Mouse (Mus musculus): ENCODE data around the gene Dnmt3a.

Gene Dnmt3a

DNA sequence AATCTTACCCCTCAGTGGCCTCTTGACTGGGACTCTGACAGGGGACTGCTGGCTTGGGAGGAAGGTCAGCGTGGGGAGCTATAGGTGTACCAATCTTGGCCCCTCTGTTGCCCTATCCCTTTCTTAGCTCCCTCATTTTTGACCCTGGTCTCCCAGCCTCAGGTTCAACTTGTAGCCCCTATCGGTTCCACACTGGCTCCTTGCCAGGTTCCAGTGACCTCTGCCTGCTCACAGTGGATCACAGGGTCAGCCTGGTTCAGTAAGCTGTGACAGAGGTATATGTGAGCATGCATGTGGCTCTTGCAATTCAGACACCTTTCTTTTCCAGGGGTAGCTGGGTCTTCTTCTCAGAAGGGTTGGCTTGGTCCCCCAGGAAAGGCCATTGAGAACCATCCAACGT is 110.0 kb downstream of the Dnmt3a start:
- no peak for DNase-seq (ENCODE audit: low read depth, low spot score)

DNA sequence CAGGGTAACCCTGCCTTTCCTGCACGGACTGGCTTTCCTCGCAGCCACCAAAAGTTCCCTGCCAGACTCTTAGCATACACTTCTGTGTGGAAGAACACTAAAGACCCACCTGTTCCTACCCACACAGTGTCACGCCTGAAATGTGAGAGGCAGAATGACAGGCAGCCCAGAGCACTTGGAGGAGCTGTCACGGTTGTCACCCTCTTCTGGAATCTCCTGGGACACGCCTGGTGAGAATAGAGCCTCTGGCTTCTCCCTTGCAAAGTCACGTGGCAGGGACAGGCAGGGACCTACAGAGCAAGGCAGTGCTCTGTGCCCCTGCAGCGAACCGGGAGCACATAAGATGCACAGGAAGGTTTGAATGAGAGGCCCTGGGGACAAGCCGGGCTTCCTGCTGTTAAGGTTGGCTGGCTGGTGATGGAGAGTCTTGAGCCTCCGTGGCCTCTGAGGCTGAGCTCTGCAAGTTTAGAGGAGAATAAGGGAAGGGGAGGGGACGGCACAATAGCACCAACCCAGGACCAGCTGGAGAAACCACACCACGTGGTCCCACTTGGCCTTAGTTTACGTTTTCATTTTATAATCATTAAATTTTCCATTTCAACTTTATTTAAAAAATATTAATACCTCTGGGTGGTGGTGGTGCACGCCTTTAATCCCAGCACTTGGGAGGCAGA is 112.0 kb downstream of the Dnmt3a start:
- no peak for DNase-seq (ENCODE audit: low read depth, low spot score)

DNA sequence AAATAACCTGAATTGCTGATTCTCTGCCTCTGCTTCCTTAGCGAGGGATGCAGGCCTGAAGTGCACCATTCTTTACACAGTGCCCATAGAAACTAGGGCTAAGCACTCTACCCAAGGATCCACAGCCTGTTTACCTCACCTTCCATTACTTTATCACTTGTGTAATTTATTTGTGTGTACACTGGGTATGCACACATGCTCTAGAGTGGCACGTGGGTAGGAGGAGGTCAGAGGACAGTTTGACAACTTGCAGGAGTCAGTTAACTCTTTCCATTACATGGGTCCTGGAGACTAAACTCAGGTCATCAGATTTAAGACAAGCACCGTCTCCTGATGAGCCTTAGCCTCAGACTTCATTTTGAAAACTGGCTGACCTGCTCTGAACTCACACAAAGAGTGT is 112.8 kb downstream of the Dnmt3a start:
- no peak for DNase-seq (ENCODE audit: low read depth, low spot score)

DNA sequence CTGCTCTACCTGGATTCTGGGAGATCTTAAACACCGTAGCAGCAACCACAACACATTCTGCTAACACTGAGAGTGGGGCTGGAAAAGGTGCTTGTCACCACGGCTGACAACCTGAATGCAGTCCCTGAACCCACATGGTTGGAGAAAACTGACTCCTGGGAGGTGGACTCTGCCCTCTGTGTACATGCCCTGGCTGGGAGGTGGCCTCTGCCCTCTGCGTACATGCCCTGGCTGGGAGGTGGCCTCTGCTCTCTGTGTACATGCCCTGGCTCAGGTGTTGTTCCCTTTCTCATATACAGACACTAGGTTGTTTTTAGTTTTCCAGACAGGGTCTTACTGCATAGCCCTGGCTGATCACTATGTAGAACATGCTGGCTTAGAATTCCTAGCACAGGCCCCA is 113.6 kb downstream of the Dnmt3a start:
- no peak for DNase-seq (ENCODE audit: low read depth, low spot score)

DNA sequence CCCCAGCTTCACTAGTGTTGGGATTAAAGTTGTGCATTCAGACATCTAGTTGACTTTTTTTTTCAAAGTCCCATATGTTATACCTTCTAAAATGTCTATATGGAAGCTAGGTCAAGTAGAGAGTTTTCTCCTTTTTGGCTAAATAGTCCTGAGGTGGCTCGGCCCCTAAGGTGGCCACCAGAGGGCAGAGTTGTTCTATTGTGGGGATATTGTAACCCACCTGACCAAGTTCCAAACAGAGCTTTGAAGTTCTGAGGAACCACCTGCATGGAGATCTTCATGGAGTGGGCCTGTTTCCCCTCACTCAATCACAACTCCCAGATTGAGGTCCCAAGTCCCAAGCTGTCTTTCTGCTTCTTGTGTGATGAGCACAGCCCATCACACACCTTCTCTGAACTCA is 120.3 kb downstream of the Dnmt3a start:
- no peak for DNase-seq (ENCODE audit: low read depth, low spot score)

DNA sequence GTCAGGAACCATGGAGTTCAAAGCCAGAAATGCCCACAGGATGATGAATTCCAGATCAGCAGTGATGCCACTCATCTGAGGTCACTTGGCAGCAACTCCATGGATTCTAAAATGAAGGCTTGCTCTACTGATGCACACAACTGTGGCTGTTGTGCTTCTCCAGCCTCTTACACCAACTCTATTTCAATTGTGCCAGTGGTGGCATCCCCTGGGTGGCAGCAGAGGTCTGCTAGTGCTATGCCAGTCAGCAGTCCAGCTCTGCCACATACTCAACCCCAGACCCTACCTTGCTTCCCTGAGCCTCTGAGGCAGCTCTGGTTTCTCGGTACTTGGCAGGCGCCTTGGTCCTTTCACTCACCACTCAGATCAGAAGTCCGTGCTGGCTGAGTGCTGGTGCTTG is 123.0 kb downstream of the Dnmt3a start:
- DNase-seq (ENCODE audit: low read depth, low spot score): no peak

DNA sequence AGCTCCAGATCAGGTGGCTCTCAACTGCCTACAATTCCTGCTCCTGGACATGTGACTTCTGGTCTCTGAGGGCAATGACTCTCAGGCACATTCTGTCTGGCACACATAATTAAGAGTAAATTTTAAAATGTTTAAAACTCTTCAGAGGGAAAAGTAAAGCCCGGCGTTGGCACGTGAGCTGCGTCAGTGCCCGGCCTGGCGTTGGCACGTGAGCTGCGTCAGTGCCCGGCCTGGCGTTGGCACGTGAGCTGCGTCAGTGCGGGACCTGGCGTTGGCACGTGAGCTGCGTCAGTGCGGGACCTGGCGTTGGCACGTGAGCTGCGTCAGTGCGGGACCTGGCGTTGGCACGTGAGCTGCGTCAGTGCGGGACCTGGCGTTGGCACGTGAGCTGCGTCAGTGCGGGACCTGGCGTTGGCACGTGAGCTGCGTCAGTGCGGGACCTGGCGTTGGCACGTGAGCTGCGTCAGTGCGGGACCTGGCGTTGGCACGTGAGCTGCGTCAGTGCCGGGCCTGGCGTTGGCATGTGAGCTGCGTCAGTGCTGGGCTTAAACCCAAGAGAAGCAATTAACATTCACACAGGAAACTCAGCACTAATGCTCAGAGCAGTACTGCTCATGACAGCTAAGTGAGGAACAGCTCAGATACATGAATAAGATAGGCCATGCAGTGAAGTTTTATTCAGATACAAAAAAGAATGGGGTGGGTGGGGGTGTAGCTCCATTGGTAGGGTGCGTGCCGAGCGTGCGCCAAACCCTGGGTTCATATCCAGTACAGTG is 124.5 kb downstream of the Dnmt3a start:
- DNase-seq (ENCODE audit: low read depth, low spot score): peak; percentile 12

DNA sequence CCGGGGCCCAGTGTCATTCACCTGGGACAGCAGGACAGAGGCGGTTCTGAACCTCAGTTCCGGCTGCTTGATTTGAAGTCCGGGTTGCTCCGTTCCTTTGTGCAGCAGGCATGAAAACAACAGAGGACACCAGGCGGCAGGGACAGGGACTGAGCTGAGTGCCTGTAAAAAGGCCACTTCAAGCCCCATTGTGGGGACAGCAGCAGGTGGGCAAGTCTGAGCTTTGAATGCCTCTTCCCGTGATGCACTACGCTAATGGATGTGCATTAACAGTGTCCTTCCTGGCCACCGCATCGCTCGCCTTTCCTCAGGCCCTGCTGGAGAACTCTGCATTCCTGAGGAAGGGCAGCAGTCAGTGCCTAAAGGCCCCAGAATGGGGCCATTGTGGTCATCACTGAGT is 136.2 kb downstream of the Dnmt3a start:
- no peak for DNase-seq (ENCODE audit: low read depth, low spot score)

DNA sequence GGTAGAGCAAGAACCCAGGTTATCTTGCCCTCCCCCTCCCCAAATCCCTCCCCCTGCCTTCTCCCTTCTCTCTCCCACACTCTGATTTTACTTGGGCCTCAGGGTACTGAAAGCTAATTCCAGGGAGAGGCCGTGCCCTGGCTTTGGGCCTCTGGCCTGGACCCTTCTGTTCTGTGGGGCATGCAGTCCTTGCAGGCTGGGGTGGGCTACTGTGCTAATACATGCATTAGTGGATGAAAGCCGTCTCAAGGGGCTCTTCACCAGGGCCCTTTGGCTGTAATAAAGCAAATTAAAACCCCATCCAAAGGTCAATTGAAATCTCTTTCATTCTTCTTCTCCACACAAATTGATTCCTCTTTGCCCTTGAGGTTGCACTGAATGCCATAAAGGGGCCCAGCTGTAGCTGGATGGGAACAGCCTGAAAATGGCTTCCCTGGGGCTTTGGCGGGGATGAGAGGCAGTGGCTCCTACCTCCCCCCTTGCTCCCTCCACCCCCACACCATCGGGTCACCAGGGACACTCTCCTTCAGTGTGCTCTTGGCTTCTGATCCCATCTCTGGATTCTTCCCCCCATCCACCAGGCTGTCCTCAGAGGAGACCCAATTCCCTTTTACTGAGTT is 138.8 kb downstream of the Dnmt3a start:
- no peak for DNase-seq (ENCODE audit: low read depth, low spot score)

DNA sequence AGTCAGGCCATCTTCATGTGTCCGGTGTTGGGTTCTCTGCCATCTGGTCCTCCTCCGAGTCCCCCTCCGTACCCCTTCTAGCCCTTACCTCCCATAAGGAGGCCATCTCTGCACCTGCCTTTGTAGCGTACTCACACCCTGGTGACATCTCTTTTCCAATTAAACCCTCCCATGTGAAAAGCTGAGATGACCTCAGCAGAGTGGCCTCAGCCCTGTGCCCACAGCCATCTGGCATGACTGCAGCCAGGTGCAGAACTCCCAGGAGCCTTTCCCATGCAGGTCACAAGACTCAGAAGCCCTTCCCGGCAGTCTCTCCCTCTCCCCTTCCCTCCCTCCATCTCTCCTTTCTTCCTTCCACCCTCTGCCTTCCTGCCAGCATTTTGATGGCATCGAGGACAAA is 141.7 kb downstream of the Dnmt3a start:
- DNase-seq (ENCODE audit: low read depth, low spot score): no peak

DNA sequence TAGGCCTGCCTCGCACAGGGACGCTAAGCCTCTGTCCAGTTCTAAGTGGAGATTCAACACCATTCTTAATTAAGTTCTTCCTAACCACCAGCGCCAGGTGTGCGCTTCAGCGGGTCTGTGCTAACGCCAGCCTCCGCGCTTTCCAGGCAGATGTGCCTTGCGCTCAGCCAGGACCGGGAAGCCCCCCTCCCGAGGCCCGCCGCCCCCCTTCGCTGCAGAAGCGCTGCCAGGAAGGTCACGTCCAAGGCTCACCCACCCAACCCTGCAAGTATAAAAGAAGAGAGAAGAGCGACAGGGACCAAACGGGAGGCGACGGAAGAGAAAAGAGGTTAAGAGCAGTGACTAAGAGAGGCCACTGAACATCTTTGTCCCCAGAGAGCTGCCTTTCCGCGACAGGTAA is 148.8 kb downstream of the Dnmt3a start, which contains the start of gene Pomc:
Pomc (plus strand) TSS at position 301 of the 400 bp plus-strand sequence.
- DNase-seq (ENCODE audit: low read depth, low spot score): no peak

DNA sequence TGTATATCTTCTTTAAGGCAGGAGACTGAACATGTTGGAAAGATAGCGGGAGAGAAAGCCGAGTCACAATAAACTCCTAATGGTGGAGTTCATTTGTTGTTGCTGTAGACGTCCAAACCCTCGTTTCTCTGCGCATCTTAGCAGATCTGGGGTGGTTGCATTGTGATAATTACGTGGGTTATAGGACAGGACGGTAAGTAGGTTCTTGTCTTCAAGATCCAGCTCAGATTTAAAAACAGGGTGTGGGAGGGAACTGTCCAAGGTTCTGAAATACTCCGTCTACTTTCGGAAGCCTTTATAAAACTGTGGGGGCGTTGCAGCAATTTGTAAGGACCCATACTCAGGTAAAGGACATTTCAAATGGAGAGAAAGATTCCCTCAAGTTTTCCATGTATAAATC is 149.6 kb downstream of the Dnmt3a start:
- no peak for DNase-seq (ENCODE audit: low read depth, low spot score)

DNA sequence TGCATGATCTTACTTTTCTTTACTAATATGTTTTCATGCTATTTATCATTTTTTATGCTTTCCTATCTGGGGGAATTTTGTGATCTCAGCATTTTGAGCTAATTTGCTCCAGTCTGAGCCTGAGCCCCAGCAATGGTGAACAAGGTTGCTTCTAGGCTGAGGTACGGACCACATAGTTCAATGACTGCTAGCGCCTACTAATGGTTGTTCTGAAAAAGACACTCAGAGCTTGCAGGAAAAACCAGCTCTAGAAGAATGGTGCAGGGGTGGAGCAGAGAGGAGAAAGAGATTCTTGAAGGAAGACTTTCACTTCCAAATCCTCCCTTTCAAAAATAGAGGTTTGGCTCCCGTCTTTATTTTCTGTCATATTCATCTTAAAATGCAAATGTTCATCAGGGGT is 150.5 kb downstream of the Dnmt3a start:
- DNase-seq (ENCODE audit: low read depth, low spot score): no peak

DNA sequence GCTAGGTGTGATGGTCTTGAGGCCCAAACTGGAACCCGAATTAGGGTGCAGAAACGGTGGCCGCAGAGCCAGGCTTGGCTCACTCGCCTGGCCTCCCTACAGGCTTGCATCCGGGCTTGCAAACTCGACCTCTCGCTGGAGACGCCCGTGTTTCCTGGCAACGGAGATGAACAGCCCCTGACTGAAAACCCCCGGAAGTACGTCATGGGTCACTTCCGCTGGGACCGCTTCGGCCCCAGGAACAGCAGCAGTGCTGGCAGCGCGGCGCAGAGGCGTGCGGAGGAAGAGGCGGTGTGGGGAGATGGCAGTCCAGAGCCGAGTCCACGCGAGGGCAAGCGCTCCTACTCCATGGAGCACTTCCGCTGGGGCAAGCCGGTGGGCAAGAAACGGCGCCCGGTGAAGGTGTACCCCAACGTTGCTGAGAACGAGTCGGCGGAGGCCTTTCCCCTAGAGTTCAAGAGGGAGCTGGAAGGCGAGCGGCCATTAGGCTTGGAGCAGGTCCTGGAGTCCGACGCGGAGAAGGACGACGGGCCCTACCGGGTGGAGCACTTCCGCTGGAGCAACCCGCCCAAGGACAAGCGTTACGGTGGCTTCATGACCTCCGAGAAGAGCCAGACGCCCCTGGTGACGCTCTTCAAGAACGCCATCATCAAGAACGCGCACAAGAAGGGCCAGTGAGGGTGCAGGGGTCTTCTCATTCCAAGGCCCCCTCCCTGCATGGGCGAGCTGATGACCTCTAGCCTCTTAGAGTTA is 154.2 kb downstream of the Dnmt3a start:
- peak; percentile 79 for DNase-seq (ENCODE audit: low read depth, low spot score)

DNA sequence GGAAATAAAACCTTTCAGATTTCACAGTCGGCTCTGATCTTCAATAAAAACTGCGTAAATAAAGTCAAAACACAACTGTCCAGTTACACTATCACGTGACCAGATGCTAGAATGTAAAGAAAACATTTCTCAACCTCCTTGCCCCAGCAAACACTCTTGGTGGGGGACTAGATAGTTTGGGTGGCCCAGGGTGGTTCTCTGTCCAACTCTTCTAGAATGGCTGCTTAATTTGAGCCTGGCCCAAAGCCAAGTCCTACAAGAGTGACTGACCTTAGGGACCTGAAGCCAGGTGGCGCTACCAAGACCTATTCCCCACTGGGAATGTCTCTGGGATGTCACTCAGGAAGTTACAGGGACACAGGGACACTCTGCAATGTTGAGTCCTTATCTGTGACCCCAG is 154.7 kb downstream of the Dnmt3a start:
- DNase-seq (ENCODE audit: low read depth, low spot score): no peak
